Mouse (Mus musculus) forebrain, embryonic 13.5 days (tissue): ENCODE results near the gene Ism2. TPM values are rescaled to one million over a fixed set of nuclear protein-coding genes. Genes with fewer than 3 reads are reported as not detected.
A peak's percentile ranks its signal among the peaks of the same experiment; 100 is the strongest.
"Not testable (repeated sequence)": the region's sequence is repeated elsewhere in the genome, so short reads cannot be mapped to it uniquely, and the experiment has no call there.

Experiments
- ATAC-seq: fragments of 200-750 bp; cut with Nextera tagmentation; 2 replicates; pipeline ENCODE4 v1.8.0; 2017
- H3K27ac ChIP-seq: fragments of 300-500 bp; sonication (generic); 2 replicates; pipeline ENCODE4 v1.5.1; 2015; ENCODE audit warnings: inconsistent platforms, mild to moderate bottlenecking, moderate library complexity
- H3K27me3 ChIP-seq: fragments of 300-500 bp; sonication (generic); 2 replicates; pipeline ENCODE4 v1.6.1; 2015; ENCODE audit warnings: mild to moderate bottlenecking, inconsistent platforms
- H3K36me3 ChIP-seq: fragments of 300-500 bp; sonication (generic); 2 replicates; pipeline ENCODE4 v1.6.1; 2015; ENCODE audit warnings: mild to moderate bottlenecking, inconsistent platforms; ENCODE audit not compliant: poor library complexity, severe bottlenecking
- H3K4me1 ChIP-seq: fragments of 300-500 bp; sonication (generic); 2 replicates; pipeline ENCODE4 v1.6.1; 2015; ENCODE audit warnings: inconsistent platforms
- H3K4me2 ChIP-seq: fragments of 300-500 bp; sonication (generic); 2 replicates; pipeline ENCODE4 v1.6.1; 2015; ENCODE audit warnings: inconsistent platforms, mild to moderate bottlenecking, moderate library complexity
- H3K4me3 ChIP-seq: fragments of 300-500 bp; sonication (generic); 2 replicates; pipeline ENCODE4 v1.5.1; 2015; ENCODE audit warnings: mild to moderate bottlenecking, inconsistent platforms
- H3K9ac ChIP-seq: fragments of 300-500 bp; sonication (generic); 2 replicates; pipeline ENCODE4 v1.6.1; 2015; ENCODE audit warnings: mild to moderate bottlenecking, inconsistent platforms
- H3K9me3 ChIP-seq: fragments of 300-500 bp; sonication (generic); replicated peaks from 2 replicates; pipeline ENCODE4 v1.6.1; 2016; ENCODE audit warnings: inconsistent platforms
- WGBS: fragments of 180-500 bp; shearing (Covaris S2); methylation state at CpG from one replicate; pipeline ENCODE4 v1.1.7; 2015; 5-methylcytosine and 5-hydroxymethylcytosine counted together
- polyA plus RNA-seq: library from polyadenylated mRNA; unstranded; fragments of >200 nt; fragmentation: Nextera tagmentation; extraction: Ambion mirVana; gene quantifications from 2 replicates; pipeline ENCODE4 v1.2.1, GENCODE M21; 2015

The Ism2 gene
- polyA plus RNA-seq, 1 experiment from 2014 or later = 1.5 TPM

DNA sequence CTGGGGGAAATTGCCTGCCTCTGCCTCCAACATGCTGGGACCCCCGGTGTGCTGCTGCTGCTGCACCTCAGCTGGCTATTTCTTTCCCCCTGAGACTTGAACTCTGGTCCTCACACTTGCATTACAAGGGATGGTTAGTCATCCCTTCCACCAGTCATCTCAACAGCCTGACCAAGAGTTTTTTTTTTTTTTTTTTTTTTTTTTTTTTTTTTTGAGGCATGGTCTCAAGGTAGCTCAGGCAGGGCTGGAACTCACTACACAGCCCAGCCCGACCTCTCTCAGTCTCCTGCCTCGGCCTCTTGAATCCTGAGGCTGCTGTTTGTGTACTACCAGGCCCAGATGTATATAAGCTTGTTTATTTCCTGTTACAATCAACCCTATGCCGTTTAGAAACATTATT lies 15.2 kb downstream of the Ism2 start:
- H3K27me3 ChIP-seq = no peaks in the 10 kb centered on the region
- H3K9ac ChIP-seq = no peak overlapping the region
- no peak overlapping the region for H3K4me2 ChIP-seq
- ATAC-seq = no peak
- H3K36me3 ChIP-seq = no peaks in the 10 kb centered on the region
- no peak overlapping the region for H3K27ac ChIP-seq
- H3K4me3 ChIP-seq = no peak overlapping the region
- no peaks in the 10 kb centered on the region for H3K9me3 ChIP-seq
- WGBS = 76% methylated on average over 4 of the region's 4 CpGs
- no peaks in the 10 kb centered on the region for H3K4me1 ChIP-seq

DNA sequence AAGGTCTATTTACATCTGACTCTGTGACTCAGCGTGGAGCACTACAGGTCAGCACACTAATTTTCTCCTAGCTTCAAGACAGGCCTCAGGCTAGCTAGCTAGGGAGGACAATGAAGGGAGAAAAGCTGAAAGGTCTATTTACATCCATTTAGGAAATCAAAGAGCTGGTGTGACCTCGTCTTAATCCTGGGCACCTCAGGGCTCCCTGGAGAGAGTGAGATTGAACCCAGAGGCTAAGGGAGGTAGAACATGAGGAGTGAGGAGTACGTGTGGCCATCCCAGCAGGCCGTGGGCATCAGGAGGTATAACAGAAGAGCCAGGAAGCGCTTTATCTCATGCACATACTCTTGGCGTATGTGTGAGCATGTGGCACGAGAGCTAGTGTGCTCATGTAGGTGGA lies 15.8 kb downstream of the Ism2 start:
- WGBS = 49% methylated on average over 7 of the region's 7 CpGs
- no peak for ATAC-seq
- H3K27me3 ChIP-seq = no peaks in the 10 kb centered on the region
- H3K36me3 ChIP-seq = no peaks in the 10 kb centered on the region
- no peak overlapping the region for H3K27ac ChIP-seq
- H3K4me3 ChIP-seq = no peak overlapping the region
- no peaks in the 10 kb centered on the region for H3K4me1 ChIP-seq
- H3K4me2 ChIP-seq = no peak overlapping the region
- no peak overlapping the region for H3K9ac ChIP-seq
- no peaks in the 10 kb centered on the region for H3K9me3 ChIP-seq

- Histone ChIP-seq H3K9me3 (no peaks in the 10 kb centered on the region), H3K27me3 (no peaks in the 10 kb centered on the region), H3K9ac (no peak overlapping the region), H3K4me3 (no peak overlapping the region), H3K36me3 (no peaks in the 10 kb centered on the region), H3K27ac (no peak overlapping the region), H3K4me2 (no peak overlapping the region), H3K4me1 (peaks cover 4% of the 10 kb centered on the region; the same call in 1 of the 2 replicates)
- no peak for ATAC-seq
- 95% methylated on average over 4 of the region's 4 CpGs for WGBS
Measured at GRCm38 (mm10) chr12:87282743-87283142, 16.8 kb downstream of the Ism2 start.

GRCm38 (mm10) chr12:87281766-87282165 lies 17.7 kb downstream of the Ism2 start:
- no peak overlapping the region for H3K4me2 ChIP-seq
- WGBS = 93% methylated on average over 1 of the region's 1 CpGs
- no peak overlapping the region for H3K9ac ChIP-seq
- H3K27me3 ChIP-seq = no peaks in the 10 kb centered on the region
- peaks cover 2% of the 10 kb centered on the region; the same call in 1 of the 2 replicates for H3K36me3 ChIP-seq
- no peak overlapping the region for H3K4me3 ChIP-seq
- H3K27ac ChIP-seq = no peak overlapping the region
- no peaks in the 10 kb centered on the region for H3K9me3 ChIP-seq
- no peak for ATAC-seq
- H3K4me1 ChIP-seq = peaks cover 4% of the 10 kb centered on the region; the same call in 1 of the 2 replicates

GRCm38 (mm10) chr12:87279879-87280278 lies 19.6 kb downstream of the Ism2 start:
- ATAC-seq = no peak
- 35% methylated on average over 14 of the region's 14 CpGs for WGBS

DNA sequence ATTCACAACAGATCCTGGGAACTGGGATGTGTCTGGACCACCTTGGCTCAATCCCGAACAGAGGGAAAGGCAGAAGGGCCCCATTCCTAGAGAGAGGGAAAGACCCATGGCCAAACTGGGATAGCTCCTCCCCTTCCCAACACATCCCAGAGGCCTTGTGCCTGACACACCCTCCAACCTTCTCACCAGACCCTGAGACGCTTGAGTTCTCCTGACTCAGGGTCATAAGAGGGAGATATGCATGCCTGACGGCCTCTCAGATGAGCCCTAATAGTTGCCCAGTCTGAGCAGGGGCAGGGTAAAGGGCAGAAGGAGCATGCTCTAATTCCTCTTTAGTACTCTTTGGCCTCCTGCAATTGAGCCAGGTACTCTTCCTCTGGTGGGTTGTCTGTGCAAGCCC lies 20.2 kb downstream of the Ism2 start:
- Histone ChIP-seq H3K4me2 (no peak overlapping the region), H3K27ac (no peak overlapping the region), H3K9ac (no peak overlapping the region), H3K9me3 (no peaks in the 10 kb centered on the region), H3K27me3 (no peaks in the 10 kb centered on the region), H3K36me3 (peaks cover 26% of the 10 kb centered on the region), H3K4me1 (peaks cover 4% of the 10 kb centered on the region; the same call in 1 of the 2 replicates), H3K4me3 (no peak overlapping the region)
- 71% methylated on average over 3 of the region's 3 CpGs for WGBS
- ATAC-seq = no peak

More at GRCm38 (mm10) chr12:87279879-87280278, 19.6 kb downstream of the Ism2 start:
- peaks cover 4% of the 10 kb centered on the region; the same call in 1 of the 2 replicates for H3K4me1 ChIP-seq
- H3K36me3 ChIP-seq = peaks cover 21% of the 10 kb centered on the region
- H3K9me3 ChIP-seq = no peaks in the 10 kb centered on the region
- no peak overlapping the region for H3K27ac ChIP-seq
- no peak overlapping the region for H3K9ac ChIP-seq
- H3K4me2 ChIP-seq = no peak overlapping the region
- no peaks in the 10 kb centered on the region for H3K27me3 ChIP-seq
- H3K4me3 ChIP-seq = no peak overlapping the region

DNA sequence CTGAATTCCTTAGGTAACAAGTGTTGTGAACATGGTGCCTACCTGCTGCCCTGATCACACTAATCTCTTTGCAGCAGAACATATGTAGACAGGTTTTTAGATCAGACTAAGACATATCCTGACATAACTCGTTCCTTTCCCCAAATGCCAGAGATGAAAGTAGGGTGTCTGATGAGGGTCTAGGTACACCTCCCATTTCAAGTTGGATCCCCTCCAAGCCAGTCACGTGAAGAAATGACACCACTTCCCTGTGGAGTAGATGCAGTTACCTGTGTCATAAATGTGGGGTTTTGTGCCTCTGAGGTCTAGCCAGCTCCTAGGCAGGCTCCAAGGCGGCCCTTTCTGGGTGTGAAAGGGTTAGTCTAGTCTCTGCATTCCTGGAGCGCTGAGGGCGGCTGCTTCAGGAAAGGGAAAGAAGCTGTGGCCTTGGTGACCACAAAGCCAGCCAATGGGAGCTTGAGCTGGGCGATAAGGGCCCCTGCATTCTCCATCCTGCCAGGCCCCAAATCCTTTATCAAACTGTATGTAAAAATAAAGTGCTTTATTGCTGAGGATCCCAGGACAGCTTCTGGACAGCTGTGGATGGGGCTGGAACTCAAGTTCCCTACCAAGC lies 21.3 kb downstream of the Ism2 start:
- Histone ChIP-seq H3K27ac (no peak overlapping the region), H3K4me1 (peaks cover 4% of the 10 kb centered on the region; the same call in 1 of the 2 replicates), H3K9ac (no peak overlapping the region), H3K36me3 (peaks cover 37% of the 10 kb centered on the region), H3K9me3 (no peaks in the 10 kb centered on the region), H3K4me3 (no peak overlapping the region), H3K27me3 (no peaks in the 10 kb centered on the region), H3K4me2 (no peak overlapping the region)
- 23% methylated on average over 6 of the region's 6 CpGs for WGBS
- ATAC-seq = no peak

- not testable (repeated sequence) for H3K4me1 ChIP-seq, H3K4me2 ChIP-seq, ATAC-seq, H3K27ac ChIP-seq, H3K27me3 ChIP-seq, H3K9me3 ChIP-seq, H3K9ac ChIP-seq, H3K4me3 ChIP-seq
- WGBS = 94% methylated on average over 4 of the region's 4 CpGs
- H3K36me3 ChIP-seq = peaks cover 47% of the 10 kb centered on the region
Measured at GRCm38 (mm10) chr12:87277251-87277650, 22.3 kb downstream of the Ism2 start.

- 92% methylated on average over 9 of the region's 9 CpGs for WGBS
- Histone ChIP-seq H3K4me3 (no peak overlapping the region), H3K27me3 (no peaks in the 10 kb centered on the region), H3K4me1 (peaks cover 4% of the 10 kb centered on the region; the same call in 1 of the 2 replicates), H3K36me3 (peaks cover 68% of the 10 kb centered on the region), H3K9me3 (no peaks in the 10 kb centered on the region), H3K27ac (no peak overlapping the region), H3K4me2 (no peak overlapping the region), H3K9ac (no peak overlapping the region)
- ATAC-seq = no peak
Measured at GRCm38 (mm10) chr12:87274853-87275831, 24.4 kb downstream of the Ism2 start.

- no peak for ATAC-seq
- Histone ChIP-seq H3K4me3 (peak overlapping the region; percentile 83), H3K9ac (peak overlapping the region; percentile 93), H3K4me2 (peak overlapping the region; percentile 97), H3K4me1 (peaks cover 27% of the 10 kb centered on the region), H3K27me3 (no peaks in the 10 kb centered on the region), H3K9me3 (no peaks in the 10 kb centered on the region), H3K27ac (no peak overlapping the region), H3K36me3 (peaks cover 52% of the 10 kb centered on the region)
- 24% methylated on average over 4 of the region's 4 CpGs for WGBS
Measured at GRCm38 (mm10) chr12:87267682-87268081, 31.8 kb downstream of the Ism2 start.

DNA sequence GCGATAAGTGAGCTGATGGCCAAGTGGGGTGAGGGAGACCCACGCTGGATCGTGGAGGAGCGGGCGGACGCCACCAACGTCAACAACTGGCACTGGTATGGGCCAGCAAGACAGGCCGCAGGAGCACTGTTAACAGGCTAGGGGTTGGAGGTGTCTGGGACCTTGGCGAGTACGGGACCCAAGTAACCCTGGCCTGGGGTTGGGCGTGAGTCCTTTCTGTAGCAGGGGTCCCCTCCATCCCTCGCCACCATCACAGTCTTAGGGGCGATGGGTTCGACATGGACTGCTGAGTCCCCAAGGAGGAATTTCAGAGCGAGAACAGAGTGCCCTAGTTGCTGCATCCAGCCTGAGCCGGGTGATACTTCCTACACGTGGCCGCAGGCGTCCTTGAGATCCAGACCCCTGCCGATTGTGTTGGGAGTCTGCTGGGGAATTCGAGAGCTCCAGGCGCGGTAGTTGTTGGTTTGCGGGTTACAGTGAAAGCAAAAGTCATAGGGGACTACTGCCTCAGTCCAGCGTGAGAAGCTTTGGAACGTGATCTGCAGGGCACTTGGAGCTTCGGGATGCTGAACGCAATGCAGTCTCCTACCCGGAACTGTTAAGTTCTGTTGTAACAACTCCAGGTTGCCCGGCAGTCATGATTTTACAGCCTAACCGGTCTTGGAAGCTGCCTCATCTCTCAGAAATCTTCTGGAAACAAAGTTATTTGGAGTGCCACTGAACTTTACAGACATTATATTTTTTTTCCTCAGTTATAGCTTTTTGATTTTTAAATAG lies 32.5 kb downstream of the Ism2 start:
- Histone ChIP-seq H3K4me2 (peak overlapping the region; percentile 97), H3K4me3 (peak overlapping the region; percentile 83), H3K27me3 (no peaks in the 10 kb centered on the region), H3K4me1 (peaks cover 27% of the 10 kb centered on the region), H3K27ac (peak overlapping the region; percentile 83), H3K9ac (peak overlapping the region; percentile 93), H3K36me3 (peaks cover 50% of the 10 kb centered on the region), H3K9me3 (no peaks in the 10 kb centered on the region)
- under 1% methylated on average over 31 of the region's 31 CpGs for WGBS
- ATAC-seq = peak; percentile 66
